Mouse (Mus musculus) activated CD4-positive, CD25-positive, alpha-beta regulatory T cell (primary cell): Measurements from ENCODE around the gene Krtap28-10. TPM values are rescaled to one million over a fixed set of nuclear protein-coding genes. Genes with fewer than 3 reads are reported as not detected.

ENCODE experiments used
- polyA plus RNA-seq, 2 experiments: library from polyadenylated mRNA; unstranded; fragments of 100-300 nt; shearing (Covaris generic); gene quantifications; one replicate each; pipeline ENCODE4 v1.2.1; 2017

Gene Krtap28-10
- polyA plus RNA-seq: under 1 TPM in 1 of 2 experiments, not detected in 1; 0.25 TPM

DNA sequence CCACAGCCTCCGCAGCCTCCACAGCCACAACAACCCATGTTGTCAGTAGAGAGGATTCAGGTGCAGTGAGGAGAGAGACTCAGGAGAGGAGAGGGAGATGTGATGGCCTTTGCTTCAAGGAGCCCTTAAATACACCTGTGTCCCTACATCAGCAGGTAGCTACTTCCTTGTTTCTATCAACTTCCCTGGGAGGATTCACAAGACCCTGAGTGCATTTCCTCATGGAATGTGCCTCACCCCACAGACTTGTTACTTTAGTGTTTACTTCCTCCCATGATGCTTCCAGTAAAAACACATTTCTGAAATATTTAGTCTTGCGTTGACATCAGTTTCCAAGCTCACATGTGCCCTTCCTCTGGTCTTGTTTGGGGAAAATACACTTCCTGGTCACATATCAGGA, at the start of gene Krtap28-10:
Gene Krtap28-10, minus strand, starts transcription at position 101 of the 400 bp plus-strand sequence.

DNA sequence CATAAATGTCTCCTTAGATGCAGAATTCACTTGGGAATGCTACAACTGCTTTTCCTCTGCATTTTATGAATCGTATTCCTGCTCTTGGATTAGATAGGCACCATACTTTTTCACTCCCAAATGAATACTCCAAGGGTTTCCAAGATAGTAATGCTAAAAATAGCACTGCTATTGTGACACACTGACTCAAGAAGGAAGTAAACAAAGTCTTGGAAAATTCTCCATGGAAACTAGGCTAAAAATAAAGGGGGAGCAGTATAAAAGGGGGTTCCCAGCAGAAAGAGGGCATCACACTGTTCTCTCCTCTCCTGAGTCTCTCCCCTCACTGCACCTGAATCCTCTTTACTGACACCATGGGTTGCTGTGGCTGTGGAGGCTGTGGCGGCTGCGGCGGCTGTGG, 18.4 kb upstream of the Krtap28-10 start, which contains the start of gene Krtap28-13:
Gene Krtap28-13, plus strand, starts transcription at position 288 of the 400 bp plus-strand sequence.

DNA sequence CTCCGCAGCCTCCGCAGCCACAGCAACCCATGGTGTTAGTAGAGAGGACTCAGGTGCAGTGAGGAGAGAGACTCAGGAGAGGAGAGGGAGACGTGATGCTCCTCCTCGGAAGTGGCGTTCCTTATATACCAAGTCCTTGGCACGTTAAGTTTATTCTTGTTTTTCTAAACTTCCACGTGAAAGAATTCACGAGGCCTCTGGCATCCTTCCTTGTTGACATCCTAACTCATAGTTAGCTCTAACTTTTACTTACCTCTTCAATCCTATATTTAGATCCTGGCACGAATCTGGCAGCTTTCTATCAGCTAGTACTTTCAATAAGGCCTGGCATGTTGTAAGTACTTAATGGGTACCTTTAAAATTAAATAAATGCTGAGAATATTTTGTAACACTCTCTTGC, 17.0 kb upstream of the Krtap28-10 start, which contains the start of gene A030005K14Rik:
Gene A030005K14Rik, minus strand, starts transcription at position 101 of the 400 bp plus-strand sequence.

DNA sequence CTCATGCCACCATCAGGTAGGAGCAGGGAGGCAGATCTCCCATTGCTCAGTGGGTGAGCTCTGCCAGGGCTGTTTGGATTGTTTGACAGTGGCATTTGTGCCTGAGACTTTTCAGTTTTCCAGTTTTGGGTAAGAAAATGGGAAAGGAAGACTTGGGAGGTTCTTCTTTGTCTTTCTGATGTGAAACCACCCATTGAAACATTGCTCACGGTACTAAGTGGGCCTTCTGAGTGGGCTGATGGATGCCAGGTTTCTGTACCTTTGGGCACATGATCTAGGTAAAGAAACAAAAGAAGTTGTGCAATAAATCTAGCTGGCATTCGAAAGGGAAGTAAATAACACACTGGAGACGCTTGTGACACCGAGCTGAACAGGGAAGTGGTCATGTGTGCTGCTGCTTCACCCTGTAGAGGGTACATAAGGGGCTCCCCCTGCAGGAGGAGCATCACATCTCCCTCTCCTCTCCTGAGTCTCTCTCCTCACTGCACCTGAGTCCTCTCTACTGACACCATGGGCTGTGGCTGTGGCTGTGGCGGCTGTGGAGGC, 2.7 kb upstream of the Krtap28-10 start, which contains the start of gene Gm47969:
Gene Gm47969, plus strand, starts transcription at position 51 of the 546 bp plus-strand sequence.

DNA sequence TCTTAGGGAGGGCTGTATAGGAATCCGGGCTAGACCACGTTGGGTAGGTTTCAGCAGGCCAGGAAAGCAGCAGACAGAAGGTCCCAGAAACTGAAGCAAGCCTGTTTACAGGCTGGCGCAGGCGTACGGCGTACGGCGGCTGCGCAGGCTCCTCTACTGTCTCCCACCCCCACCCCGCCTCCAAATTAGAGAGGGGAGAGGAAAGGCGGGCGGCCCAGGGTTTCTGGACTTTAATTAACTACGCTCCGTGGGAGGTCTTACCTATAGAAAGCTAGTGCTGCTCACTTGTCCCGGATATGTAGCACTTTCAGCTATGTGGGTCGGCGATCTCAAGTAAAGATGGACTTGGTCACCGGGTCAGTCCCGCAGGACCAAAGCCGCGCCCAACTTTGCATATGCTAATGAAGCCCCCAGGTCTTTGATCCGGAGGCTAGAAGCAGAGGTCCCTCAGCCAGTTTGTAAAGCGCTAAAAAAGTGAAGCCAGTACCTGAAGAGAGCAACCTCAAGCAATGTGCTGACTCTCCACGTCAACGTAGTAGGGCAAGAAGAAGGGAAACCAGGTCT, 4.1 kb downstream of the Krtap28-10 start, which contains the start of gene Slc19a3:
Gene Slc19a3, minus strand, starts transcription at position 340 of the 564 bp plus-strand sequence.

DNA sequence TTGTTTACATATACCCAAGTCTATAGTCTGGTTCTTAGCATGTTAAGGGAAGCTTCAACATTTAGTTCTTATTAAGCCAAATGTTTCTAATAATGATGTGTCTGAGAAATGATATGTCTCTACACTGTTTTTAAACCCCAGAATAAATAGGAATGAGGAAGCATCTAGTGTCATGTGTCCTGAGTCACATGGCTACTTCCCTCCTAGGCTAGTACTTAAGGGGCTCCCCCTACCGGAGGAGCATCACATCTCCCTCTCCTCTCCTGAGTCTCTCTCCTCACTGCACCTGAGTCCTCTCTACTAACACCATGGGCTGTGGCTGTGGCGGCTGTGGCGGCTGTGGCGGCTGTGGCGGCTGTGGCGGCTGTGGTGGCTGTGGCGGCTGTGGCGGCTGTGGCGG, 42.0 kb downstream of the Krtap28-10 start, which contains the start of gene Gm47959:
Gene Gm47959, plus strand, starts transcription at position 243 of the 400 bp plus-strand sequence.

Other genes with a start within 250 kb of the Krtap28-10 start
- 100 to 1,000 TPM; 180 to 282 TPM for gene Agfg1, start 203.0 kb downstream of the Krtap28-10 start, polyA plus RNA-seq
- 1 to 10 TPM in 1 of 2 experiments, under 1 TPM in 1; 0.66 to 1.1 TPM for gene A030005L19Rik, start 129.2 kb downstream of the Krtap28-10 start, polyA plus RNA-seq
- not detected for gene A030014E15Rik, start 117.6 kb downstream of the Krtap28-10 start, polyA plus RNA-seq
- not detected for gene Gm6217, start 111.1 kb downstream of the Krtap28-10 start, polyA plus RNA-seq
- gene A030003K21Rik, start 99.1 kb downstream of the Krtap28-10 start, polyA plus RNA-seq: under 1 TPM in 1 of 2 experiments, not detected in 1; 0.21 TPM
- gene Gm7544, start 86.5 kb downstream of the Krtap28-10 start, polyA plus RNA-seq: under 1 TPM in 1 of 2 experiments, not detected in 1; 0.21 TPM
- gene Gm47955, start 82.2 kb downstream of the Krtap28-10 start, polyA plus RNA-seq: not detected
- under 1 TPM in 1 of 2 experiments, not detected in 1; 0.25 TPM for gene Gm47959, start 41.9 kb downstream of the Krtap28-10 start, polyA plus RNA-seq
- not detected for gene Slc19a3, start 4.0 kb downstream of the Krtap28-10 start, polyA plus RNA-seq
- gene Gm47969, start 2.5 kb upstream of the Krtap28-10 start, polyA plus RNA-seq: not detected
- gene A030005K14Rik, start 16.9 kb upstream of the Krtap28-10 start, polyA plus RNA-seq: not detected
- not detected for gene Krtap28-13, start 18.4 kb upstream of the Krtap28-10 start, polyA plus RNA-seq
- gene Ccl20, start 74.3 kb upstream of the Krtap28-10 start, polyA plus RNA-seq: 1 to 10 TPM in 1 of 2 experiments, not detected in 1; 1.8 TPM
- gene Daw1, start 117.3 kb upstream of the Krtap28-10 start, polyA plus RNA-seq: not detected